Mouse (Mus musculus) liver, adult 2 months (tissue): ENCODE data around the gene Vps35l. TPM values are rescaled to one million over a fixed set of nuclear protein-coding genes. Genes with fewer than 3 reads are reported as not detected.

Source experiments
- DNase-seq: peaks from one replicate; pipeline ENCODE4 v3.0.0-alpha.2; 2011; ENCODE audit warnings: low read depth, low spot score; ENCODE audit errors: extremely low read depth
- H3K27ac ChIP-seq: fragments of 200-500 bp; replicated peaks from 2 replicates; pipeline ENCODE4 v1.5.1; 2012; ENCODE audit warnings: low read depth, mild to moderate bottlenecking, control low read depth, inconsistent platforms, low read length; ENCODE audit not compliant: insufficient read depth
- H3K27me3 ChIP-seq: fragments of 200-500 bp; 2 replicates; pipeline ENCODE4 v1.6.1; 2012; ENCODE audit warnings: mild to moderate bottlenecking, moderate library complexity, low read length, inconsistent platforms; ENCODE audit not compliant: control insufficient read depth, insufficient read depth
- H3K36me3 ChIP-seq: fragments of 200-500 bp; 2 replicates; pipeline ENCODE4 v1.6.1; 2012; ENCODE audit warnings: low read length, inconsistent platforms; ENCODE audit not compliant: control insufficient read depth, insufficient read depth
- H3K4me1 ChIP-seq: fragments of 200-500 bp; 2 replicates; pipeline ENCODE4 v1.6.1; 2011; ENCODE audit warnings: low read length; ENCODE audit not compliant: control insufficient read depth, insufficient read depth
- H3K4me3 ChIP-seq: fragments of 200-500 bp; 2 replicates; pipeline ENCODE4 v1.5.1; 2011; ENCODE audit warnings: low read depth, mild to moderate bottlenecking, control low read depth, low read length, moderate library complexity; ENCODE audit not compliant: insufficient read depth
- H3K79me2 ChIP-seq: fragments of 200-500 bp; 2 replicates; pipeline ENCODE4 v1.6.1; 2012; ENCODE audit warnings: inconsistent platforms, mild to moderate bottlenecking, low read length, moderate library complexity; ENCODE audit not compliant: control insufficient read depth, insufficient read depth
- H3K9ac ChIP-seq: fragments of 200-500 bp; 2 replicates; pipeline ENCODE4 v1.6.1; 2012; ENCODE audit warnings: low read depth, mild to moderate bottlenecking, control low read depth, inconsistent platforms, low read length
- CTCF ChIP-seq: fragments of 200-500 bp; IDR thresholded peaks from 2 replicates; pipeline ENCODE4 v1.5.1; 2011; ENCODE audit warnings: low read depth, low read length, control low read depth
- POLR2A ChIP-seq: fragments of 200-500 bp; IDR thresholded peaks from 2 replicates; pipeline ENCODE4 v1.6.1; 2011; ENCODE audit warnings: low read length, control low read depth; ENCODE audit not compliant: insufficient read depth; ENCODE audit errors: extremely low read depth
- WGBS: fragments of 180-500 bp; shearing (Covaris S2); methylation state at CpG from one replicate; pipeline ENCODE4 v1.1.7; 2018; 5-methylcytosine and 5-hydroxymethylcytosine counted together
- polyA plus RNA-seq: library from polyadenylated mRNA; depleted of rRNA; stranded (reverse); fragments of >200 nt; gene quantifications from 2 replicates; pipeline ENCODE4 v1.2.3, GENCODE M21; 2012
- total RNA-seq: library from RNA; depleted of rRNA; stranded (reverse); fragments of >200 nt; gene quantifications from 2 replicates; pipeline ENCODE4 v1.2.3, GENCODE M21; 2014

Gene Vps35l
- total and polyA plus RNA-seq, 2 experiments: 16.3 to 22.3 TPM

DNA sequence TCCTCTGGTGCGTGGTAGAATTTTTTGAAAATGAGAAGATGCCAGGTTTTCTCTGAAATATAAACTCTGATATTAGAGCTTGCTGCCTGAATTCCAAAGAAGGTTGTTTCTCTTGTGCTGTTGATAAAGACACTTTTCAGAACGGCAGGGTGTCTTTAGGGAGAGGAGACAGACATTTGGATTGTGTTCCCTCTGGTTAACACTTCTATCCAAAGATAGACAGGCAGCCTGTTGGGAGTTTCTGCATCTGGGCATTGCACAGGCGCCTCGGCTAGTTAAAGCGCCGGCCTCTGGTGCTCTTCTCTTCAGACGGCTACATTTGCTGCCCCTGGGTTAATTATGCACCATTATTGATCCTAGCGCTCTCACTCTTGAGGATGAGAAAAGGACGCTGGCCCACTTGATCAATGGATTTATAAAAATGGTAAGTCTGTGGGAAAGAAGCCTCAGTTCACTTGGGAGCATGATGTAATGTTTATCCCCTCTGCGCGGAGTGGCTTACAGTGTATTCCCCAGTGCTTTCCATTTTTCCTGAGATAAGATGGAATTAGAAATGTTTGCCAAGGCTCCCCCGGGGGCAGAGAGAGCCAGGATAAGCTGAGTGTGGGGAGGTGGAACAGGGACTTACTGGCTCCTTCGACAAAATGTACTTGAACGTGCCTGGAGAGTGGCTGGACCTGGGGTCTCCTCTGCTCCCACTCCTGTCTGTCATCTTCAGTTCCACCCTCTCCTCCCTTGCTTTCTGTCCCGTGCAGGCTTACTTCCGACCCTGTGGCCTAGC is 66.8 kb downstream of the Vps35l start:
- Histone ChIP-seq H3K4me1 (no peaks in the 10 kb centered on the region), H3K27me3 (no peaks in the 10 kb centered on the region), H3K9ac (no peak overlapping the region), H3K36me3 (peaks cover 13% of the 10 kb centered on the region; the same call in 1 of the 2 replicates), H3K27ac (no peak overlapping the region; the same call in 1 of the 2 replicates), H3K4me3 (no peak overlapping the region), H3K79me2 (no peaks in the 10 kb centered on the region)
- TF ChIP-seq CTCF (no peak), POLR2A (no peak)
- DNase-seq: no peak
- 47% methylated on average over 16 of the region's 16 CpGs for WGBS

DNA sequence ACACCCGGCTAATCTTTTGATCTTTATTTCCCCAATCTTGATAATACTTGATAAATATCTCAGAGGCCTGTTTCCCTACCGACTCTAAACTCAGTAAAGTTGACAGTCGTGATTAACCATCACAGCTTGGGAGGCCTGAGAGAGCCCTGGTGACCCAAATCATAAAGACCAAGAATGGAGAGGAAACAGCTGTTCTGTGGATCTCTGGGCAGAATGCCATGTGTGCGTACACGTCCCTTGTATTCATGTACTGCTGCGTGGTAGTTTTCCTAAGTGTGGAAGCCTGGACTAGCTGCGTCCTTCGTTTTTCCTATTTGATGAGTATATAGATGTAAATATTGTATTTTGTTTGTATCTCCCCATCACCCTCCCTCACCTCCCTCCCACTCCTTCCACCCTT is 67.9 kb downstream of the Vps35l start:
- Histone ChIP-seq H3K9ac (no peak overlapping the region), H3K79me2 (no peaks in the 10 kb centered on the region), H3K36me3 (peaks cover 8% of the 10 kb centered on the region; the same call in 1 of the 2 replicates), H3K27ac (no peak overlapping the region), H3K27me3 (no peaks in the 10 kb centered on the region), H3K4me3 (no peak overlapping the region), H3K4me1 (no peaks in the 10 kb centered on the region)
- TF ChIP-seq CTCF: no peak
- 78% methylated on average over 8 of the region's 8 CpGs for WGBS
- no peak for DNase-seq

DNA sequence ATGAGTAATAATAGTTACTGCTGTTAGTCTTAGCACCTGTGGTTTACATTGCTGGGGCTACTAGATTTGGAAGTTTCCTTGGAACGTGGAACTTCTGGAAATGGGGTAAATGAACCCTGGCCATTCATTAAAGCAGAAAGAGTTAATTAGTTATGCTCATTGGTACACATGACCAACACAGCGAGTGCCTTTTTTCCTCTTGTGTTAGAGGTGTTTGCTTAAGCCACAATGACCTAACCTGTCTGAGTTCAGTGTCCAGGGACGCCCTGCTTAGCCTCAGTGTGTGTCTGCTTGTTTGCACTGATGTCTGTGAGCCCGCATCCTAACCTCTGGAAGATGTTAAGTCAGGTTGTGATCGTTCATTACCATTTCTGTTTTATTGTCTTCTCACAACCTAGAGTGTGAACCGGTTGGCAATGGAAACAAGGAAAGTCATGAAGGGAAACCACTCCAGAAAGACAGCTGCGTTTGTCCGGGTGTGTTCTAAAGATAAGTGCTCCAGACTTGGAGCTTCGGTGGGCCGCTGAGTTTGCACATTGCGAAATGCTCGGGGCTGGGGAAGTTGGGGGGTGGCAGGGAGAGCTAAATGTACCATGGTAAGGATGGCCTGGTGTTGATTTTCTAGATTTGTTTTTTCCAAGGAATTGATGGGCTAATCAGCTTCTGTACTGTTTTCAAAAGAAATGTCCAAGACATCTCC is 71.5 kb downstream of the Vps35l start:
- TF ChIP-seq POLR2A (no peak), CTCF (no peak)
- Histone ChIP-seq H3K27ac (no peak overlapping the region), H3K79me2 (no peaks in the 10 kb centered on the region), H3K36me3 (peaks cover 8% of the 10 kb centered on the region; the same call in 1 of the 2 replicates), H3K4me1 (no peaks in the 10 kb centered on the region), H3K9ac (no peak overlapping the region), H3K27me3 (no peaks in the 10 kb centered on the region), H3K4me3 (no peak overlapping the region)
- peak; percentile 24 for DNase-seq
- 37% methylated on average over 12 of the region's 12 CpGs for WGBS

DNA sequence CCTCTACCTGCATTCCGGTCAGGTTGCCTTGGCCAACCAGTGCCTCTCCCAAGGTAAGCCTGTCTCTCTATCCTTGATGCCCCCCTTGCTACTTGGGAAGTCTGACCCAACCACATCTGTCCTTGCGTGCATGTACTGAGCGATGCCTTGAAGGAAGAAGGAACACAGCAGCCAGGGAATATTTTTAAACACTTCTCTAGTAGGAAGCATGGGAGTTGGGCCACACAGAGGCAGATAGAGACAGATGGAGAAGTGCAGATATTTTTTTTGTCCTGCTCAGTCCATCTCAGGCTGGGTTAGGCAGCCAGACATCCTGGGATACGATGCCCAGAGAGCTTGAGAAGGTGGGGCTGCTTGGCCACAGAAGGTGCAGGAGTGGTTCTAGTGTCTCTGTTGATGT is 73.6 kb downstream of the Vps35l start:
- H3K36me3 ChIP-seq: peaks cover 8% of the 10 kb centered on the region; the same call in 1 of the 2 replicates
- no peaks in the 10 kb centered on the region for H3K79me2 ChIP-seq
- no peaks in the 10 kb centered on the region for H3K4me1 ChIP-seq
- 95% methylated on average over 4 of the region's 4 CpGs for WGBS
- TF ChIP-seq CTCF (no peak), POLR2A (no peak)
- H3K4me3 ChIP-seq: no peak overlapping the region
- H3K27me3 ChIP-seq: no peaks in the 10 kb centered on the region
- no peak overlapping the region for H3K9ac ChIP-seq
- no peak overlapping the region for H3K27ac ChIP-seq
- no peak for DNase-seq

DNA sequence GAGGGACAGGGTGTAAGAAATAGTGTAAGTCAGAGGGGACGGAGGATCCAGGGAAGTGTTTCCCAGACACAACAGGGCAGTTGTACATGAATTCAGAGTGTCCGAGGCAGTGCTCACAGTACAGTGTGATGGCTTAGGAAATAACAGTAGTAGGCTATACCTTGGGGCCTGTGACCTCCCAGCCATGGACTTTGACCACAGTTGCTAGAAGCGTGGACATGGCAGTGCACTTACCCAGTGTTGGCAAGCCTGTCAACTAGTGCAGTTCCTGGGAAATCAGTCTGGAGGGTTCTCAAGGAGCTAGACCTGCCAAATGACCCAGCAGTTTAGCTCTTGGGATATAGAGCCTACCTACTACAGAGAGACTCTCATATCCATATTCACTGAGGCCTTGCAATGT is 76.2 kb downstream of the Vps35l start:
- Histone ChIP-seq H3K79me2 (no peaks in the 10 kb centered on the region), H3K27ac (no peak overlapping the region), H3K36me3 (peaks cover 5% of the 10 kb centered on the region; the same call in 1 of the 2 replicates), H3K9ac (no peak overlapping the region), H3K4me1 (peaks cover 9% of the 10 kb centered on the region), H3K4me3 (no peak overlapping the region), H3K27me3 (no peaks in the 10 kb centered on the region)
- WGBS: 75% methylated on average over 3 of the region's 3 CpGs
- DNase-seq: peak; percentile 17
- TF ChIP-seq CTCF: no peak
- TF ChIP-seq POLR2A: no peak

DNA sequence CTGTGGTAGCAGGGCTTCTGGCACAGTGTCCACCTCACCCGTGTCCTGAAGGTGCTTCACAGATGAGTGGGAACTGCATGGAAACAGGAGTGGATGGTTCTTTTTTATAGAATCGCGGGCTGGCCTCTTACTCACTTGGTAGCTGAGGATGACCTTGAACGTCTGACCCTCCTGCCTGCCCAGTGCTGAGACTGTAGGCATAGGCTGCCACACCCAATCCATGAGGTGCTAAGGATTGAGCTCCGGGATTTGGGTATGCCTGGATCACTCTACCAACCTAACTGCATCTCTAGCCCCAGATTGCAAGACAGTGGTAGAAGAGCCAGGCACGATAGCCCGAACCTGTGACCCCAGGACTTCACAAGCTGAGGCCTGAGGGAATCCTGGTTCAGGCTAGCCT is 77.7 kb downstream of the Vps35l start:
- no peak for DNase-seq
- Histone ChIP-seq H3K79me2 (no peaks in the 10 kb centered on the region), H3K36me3 (peaks cover 5% of the 10 kb centered on the region; the same call in 1 of the 2 replicates), H3K27ac (no peak overlapping the region), H3K4me3 (no peak overlapping the region), H3K4me1 (peaks cover 9% of the 10 kb centered on the region), H3K9ac (no peak overlapping the region), H3K27me3 (no peaks in the 10 kb centered on the region)
- WGBS: 88% methylated on average over 7 of the region's 7 CpGs
- TF ChIP-seq CTCF: no peak
- TF ChIP-seq POLR2A: no peak
